Mouse (Mus musculus): Measurements from ENCODE around the gene Flt4. TPM values are rescaled to one million over a fixed set of nuclear protein-coding genes. Genes with fewer than 3 reads are reported as not detected.

The Flt4 gene
- total and polyA plus RNA-seq, 3 experiments, result 0.06 to 0.17 TPM; not detected in 1

- in situ Hi-C loops (cut with MboI; ENCODE audit: low pct_ligation_motif_present, low pct_unique_long_range_greater_than_20kb, low sequenced_read_pairs), result no loop called here
- dilution Hi-C loops (cut with MboI; ENCODE audit: extremely low pct_ligation_motif_present, extremely low pct_unique_long_range_greater_than_20kb, low sequenced_read_pairs), result no loop called here
- H3K27ac ChIP-seq (ENCODE audit: insufficient read depth, low read depth), result no peak overlapping the region
- H3K9me3 ChIP-seq (replicated peaks; ENCODE audit: low read length), result no peaks in the 10 kb centered on the region
- H3K79me2 ChIP-seq (replicated peaks; ENCODE audit: control insufficient read depth, extremely low read depth, insufficient read depth, poor library complexity, severe bottlenecking), result no peaks in the 10 kb centered on the region
- H3K4me2 ChIP-seq (ENCODE audit: insufficient read depth, low read depth, poor library complexity, severe bottlenecking), result no peak overlapping the region
- no peaks in the 10 kb centered on the region for H3K36me3 ChIP-seq (replicated peaks in 1 of 2; ENCODE audit: control insufficient read depth in 1 of 2, insufficient read depth in 1 of 2, low read length in 1 of 2)
- no peak overlapping the region for H3K9ac ChIP-seq (ENCODE audit: insufficient read depth, low read depth)
- peaks cover 10 to 14% of the 10 kb centered on the region in 2 experiments for H3K4me1 ChIP-seq (ENCODE audit: control insufficient read depth in 1 of 2, insufficient read depth in 2 of 2)
- no peak overlapping the region for H3K4me3 ChIP-seq (replicated peaks in 1 of 3; ENCODE audit: low read depth in 2 of 3, low read length in 2 of 3, poor library complexity in 1 of 3)
- TF ChIP-seq CHD1 (IDR thresholded peaks at IDR 0.05; ENCODE audit: low read depth, low read length) (no peak), NELFE (IDR thresholded peaks at IDR 0.05; ENCODE audit: low read depth, low read length) (peak; percentile 33; the same call in 1 of the 2 replicates), TBP (conservative IDR thresholded peaks at IDR 0.05; ENCODE audit: low read depth, low read length) (no peak), CTCF (conservative IDR thresholded peaks at IDR 0.05 in 1 of 2, IDR thresholded peaks at IDR 0.05 in 1 of 2; ENCODE audit: low read depth in 2 of 2, low read length in 2 of 2) (peak; percentile 37 to 90; a peak in 3 of 4 replicates), GABPA (IDR thresholded peaks at IDR 0.05; ENCODE audit: insufficient replicate concordance, low read depth, low read length) (no peak), E2F4 (IDR thresholded peaks at IDR 0.05; ENCODE audit: insufficient replicate concordance, low read depth, low read length) (no peak), PAX5 (IDR thresholded peaks at IDR 0.05; ENCODE audit: low read length) (no peak), RCOR1 (conservative IDR thresholded peaks at IDR 0.05; ENCODE audit: low read depth, low read length) (no peak), SMC3 (IDR thresholded peaks at IDR 0.05; ENCODE audit: low read depth, low read length) (peak; percentile 66), HCFC1 (IDR thresholded peaks at IDR 0.05; ENCODE audit: low read depth, low read length) (no peak), ZNF384 (IDR thresholded peaks at IDR 0.05; ENCODE audit: low read depth, low read length) (no peak), ZC3H11A (IDR thresholded peaks at IDR 0.05; ENCODE audit: low read depth, low read length) (no peak), MXI1 (IDR thresholded peaks at IDR 0.05; ENCODE audit: low read depth, low read length) (no peak), SIN3A (IDR thresholded peaks at IDR 0.05; ENCODE audit: low read length) (no peak), IRF4 (IDR thresholded peaks at IDR 0.05; ENCODE audit: low read depth, low read length) (no peak), MYC (IDR thresholded peaks at IDR 0.05; ENCODE audit: low read depth, low read length) (no peak), BHLHE40 (IDR thresholded peaks at IDR 0.05; ENCODE audit: low read depth, low read length) (0 out of 2 replicates have a peak, but pooled peaks have one; percentile 10), TCF12 (IDR thresholded peaks at IDR 0.05; ENCODE audit: low read depth, low read length) (no peak), JUN (IDR thresholded peaks at IDR 0.05; ENCODE audit: insufficient read depth, low read depth, low read length) (no peak), EP300 (IDR thresholded peaks at IDR 0.05; ENCODE audit: low read length) (no peak), POLR2AphosphoS2 (IDR thresholded peaks at IDR 0.05; ENCODE audit: low read depth, low read length) (no peak), JUND (conservative IDR thresholded peaks at IDR 0.05; ENCODE audit: low read depth, low read length) (no peak), ZMIZ1 (IDR thresholded peaks at IDR 0.05; ENCODE audit: low read depth, low read length) (no peak), POLR2A (IDR thresholded peaks at IDR 0.05; ENCODE audit: low read depth, low read length) (no peak), RAD21 (IDR thresholded peaks at IDR 0.05; ENCODE audit: low read depth, low read length) (peak; percentile 87), KAT2A (IDR thresholded peaks at IDR 0.05; ENCODE audit: insufficient replicate concordance, low read length) (no peak), USF2 (conservative IDR thresholded peaks at IDR 0.05; ENCODE audit: low read depth, low read length) (no peak)
- peaks cover 78% of the 10 kb centered on the region for H3K27me3 ChIP-seq (replicated peaks)
- peak; percentile 55 for DNase-seq (ENCODE audit: extremely low read depth)
These were observed 22.1 kb downstream of the Flt4 start for GRCm38 (mm10) chr11:49631154-49631553.
